Mouse (Mus musculus) liver, embryonic 14.5 days (tissue): ENCODE data around the gene Acvr1b. TPM values are rescaled to one million over a fixed set of nuclear protein-coding genes. Genes with fewer than 3 reads are reported as not detected.

Experiments
- ATAC-seq: fragments of 200-750 bp; cut with Nextera tagmentation; 2 replicates; pipeline ENCODE4 v1.8.0; 2017; ENCODE audit warnings: moderate number of reproducible peaks, mild to moderate bottlenecking, moderate library complexity; ENCODE audit not compliant: insufficient read depth
- DNase-seq, 3 experiments: peaks; one replicate each; pipeline ENCODE4 v3.0.0-alpha.2; 2012 to 2013; ENCODE audit warnings: low read depth in 3 of 3, low spot score in 3 of 3
- H3K27ac ChIP-seq: fragments of 300-500 bp; sonication (generic); 2 replicates; pipeline ENCODE4 v1.5.1; 2014; ENCODE audit warnings: moderate library complexity, mild to moderate bottlenecking, control low read depth, inconsistent platforms
- H3K27me3 ChIP-seq: fragments of 300-500 bp; sonication (generic); 2 replicates; pipeline ENCODE4 v1.6.1; 2014; ENCODE audit warnings: mild to moderate bottlenecking, low read length, moderate library complexity; ENCODE audit not compliant: control insufficient read depth, insufficient read depth
- H3K36me3 ChIP-seq: fragments of 300-500 bp; sonication (generic); replicated peaks from 2 replicates; pipeline ENCODE4 v1.6.1; 2014; ENCODE audit warnings: low read depth; ENCODE audit not compliant: control insufficient read depth, insufficient read depth
- H3K4me1 ChIP-seq, 2 experiments: fragments of 200-500 bp in 1 of 2; fragments of 300-500 bp in 1 of 2; sonication (generic) in 1 of 2; replicated peaks; 2 replicates each; pipeline ENCODE4 v1.6.1; 2012 to 2014; ENCODE audit warnings: antibody characterized with exemption in 1 of 2, inconsistent platforms in 1 of 2, low read length in 1 of 2; ENCODE audit not compliant: control insufficient read depth in 2 of 2, insufficient read depth in 2 of 2
- H3K4me2 ChIP-seq: fragments of 300-500 bp; sonication (generic); 2 replicates; pipeline ENCODE4 v1.6.1; 2014; ENCODE audit warnings: low read depth, mild to moderate bottlenecking, control low read depth, moderate library complexity
- H3K4me3 ChIP-seq, 2 experiments: fragments of 200-500 bp in 1 of 2; fragments of 300-500 bp in 1 of 2; sonication (generic) in 1 of 2; 2 replicates each; pipeline ENCODE4 v1.5.1; 2012 to 2014; ENCODE audit warnings: low read depth in 2 of 2, low read length in 2 of 2, mild to moderate bottlenecking in 2 of 2, control low read depth in 1 of 2, inconsistent platforms in 1 of 2, moderate library complexity in 1 of 2; ENCODE audit not compliant: insufficient read depth in 1 of 2
- H3K9ac ChIP-seq: fragments of 300-500 bp; sonication (generic); replicated peaks from 2 replicates; pipeline ENCODE4 v1.6.1; 2014; ENCODE audit warnings: mild to moderate bottlenecking, control low read depth, moderate library complexity
- H3K9me3 ChIP-seq: fragments of 300-500 bp; sonication (generic); 2 replicates; pipeline ENCODE4 v1.6.1; 2016; ENCODE audit warnings: low read length, mixed read lengths; ENCODE audit not compliant: control insufficient read depth
- CTCF ChIP-seq: IDR thresholded peaks from 2 replicates; pipeline ENCODE4 v1.5.1; 2016; ENCODE audit warnings: antibody characterized with exemption, low read depth, control low read depth
- EP300 ChIP-seq: IDR thresholded peaks from 2 replicates; pipeline ENCODE4 v1.6.1; 2016; ENCODE audit warnings: antibody characterized with exemption, low read depth
- WGBS: fragments of 180-500 bp; shearing (Covaris S2); extraction: QIAGEN DNeasy Blood & Tissue Kit; methylation state at CpG from one replicate; pipeline ENCODE4 v1.1.7; 2014; ENCODE audit not compliant: insufficient replicate concordance; 5-methylcytosine and 5-hydroxymethylcytosine counted together
- polyA plus RNA-seq, 2 experiments: library from polyadenylated mRNA; depleted of rRNA in 1 of 2; stranded (reverse) in 1 of 2; unstranded in 1 of 2; fragments of >200 nt; fragmentation: Nextera tagmentation in 1 of 2; extraction: Ambion mirVana in 1 of 2; gene quantifications; 2 replicates each; pipeline versions ENCODE4 v1.2.1 to v1.2.3; 2012 to 2014

The Acvr1b gene
- polyA plus RNA-seq, 2 experiments: 1.3 to 3.2 TPM

GRCm38 (mm10) chr15:101129412-101129811 is 44.5 kb upstream of the Acvr1b start:
- H3K9me3 ChIP-seq: no peaks in the 10 kb centered on the region
- peaks cover 40% of the 10 kb centered on the region for H3K27me3 ChIP-seq
- no peak overlapping the region for H3K4me2 ChIP-seq
- TF ChIP-seq CTCF: no peak
- TF ChIP-seq EP300: no peak
- no peak overlapping the region for H3K9ac ChIP-seq
- 24% methylated on average over 5 of the region's 5 CpGs for WGBS
- ATAC-seq: no peak
- H3K4me1 ChIP-seq: no peaks in the 10 kb centered on the region; a peak in 1 of 4 replicates
- no peak overlapping the region for H3K4me3 ChIP-seq
- no peaks in the 10 kb centered on the region for H3K36me3 ChIP-seq
- DNase-seq: no peak
- no peak overlapping the region for H3K27ac ChIP-seq

GRCm38 (mm10) chr15:101131498-101131897 is 42.4 kb upstream of the Acvr1b start:
- ATAC-seq (no peak), DNase-seq (no peak)
- no peak overlapping the region for H3K9ac ChIP-seq
- WGBS: 16% methylated on average over 11 of the region's 11 CpGs
- no peaks in the 10 kb centered on the region for H3K36me3 ChIP-seq
- H3K4me2 ChIP-seq: no peak overlapping the region
- H3K27ac ChIP-seq: no peak overlapping the region
- H3K4me1 ChIP-seq: no peaks in the 10 kb centered on the region; a peak in 1 of 4 replicates
- TF ChIP-seq CTCF: no peak
- TF ChIP-seq EP300: no peak
- H3K27me3 ChIP-seq: peaks cover 40% of the 10 kb centered on the region
- no peak overlapping the region for H3K4me3 ChIP-seq
- no peaks in the 10 kb centered on the region for H3K9me3 ChIP-seq

GRCm38 (mm10) chr15:101132041-101132440 is 41.8 kb upstream of the Acvr1b start:
- Histone ChIP-seq H3K4me3 (no peak overlapping the region), H3K27ac (no peak overlapping the region), H3K9me3 (no peaks in the 10 kb centered on the region), H3K36me3 (no peaks in the 10 kb centered on the region), H3K27me3 (peaks cover 40% of the 10 kb centered on the region), H3K9ac (no peak overlapping the region), H3K4me1 (no peaks in the 10 kb centered on the region; a peak in 1 of 4 replicates), H3K4me2 (no peak overlapping the region)
- ATAC-seq (no peak), DNase-seq (no peak)
- no peak for TF ChIP-seq CTCF
- WGBS: 56% methylated on average over 6 of the region's 6 CpGs

GRCm38 (mm10) chr15:101132761-101133160 is 41.1 kb upstream of the Acvr1b start:
- H3K27me3 ChIP-seq: peaks cover 36% of the 10 kb centered on the region
- ATAC-seq (no peak), DNase-seq (no peak)
- H3K4me1 ChIP-seq: no peaks in the 10 kb centered on the region; a peak in 1 of 4 replicates
- H3K9ac ChIP-seq: no peak overlapping the region
- no peaks in the 10 kb centered on the region for H3K36me3 ChIP-seq
- WGBS: 31% methylated on average over 6 of the region's 6 CpGs
- H3K9me3 ChIP-seq: no peaks in the 10 kb centered on the region
- TF ChIP-seq EP300: no peak
- no peak overlapping the region for H3K4me3 ChIP-seq
- H3K27ac ChIP-seq: no peak overlapping the region
- no peak overlapping the region for H3K4me2 ChIP-seq

GRCm38 (mm10) chr15:101133993-101134704 is 39.7 kb upstream of the Acvr1b start:
- no peak overlapping the region for H3K9ac ChIP-seq
- no peak overlapping the region for H3K4me3 ChIP-seq
- H3K36me3 ChIP-seq: no peaks in the 10 kb centered on the region
- H3K27ac ChIP-seq: no peak overlapping the region
- H3K4me1 ChIP-seq: peaks cover 0 to 2% of the 10 kb centered on the region in 2 experiments; a peak in 2 of 4 replicates
- 19% methylated on average over 15 of the region's 15 CpGs for WGBS
- ATAC-seq (no peak), DNase-seq (no peak)
- no peaks in the 10 kb centered on the region for H3K9me3 ChIP-seq
- H3K27me3 ChIP-seq: peaks cover 23% of the 10 kb centered on the region
- H3K4me2 ChIP-seq: no peak overlapping the region
- TF ChIP-seq CTCF: no peak
- TF ChIP-seq EP300: no peak
